Mouse (Mus musculus): Measurements from ENCODE around the gene Gabra4. TPM values are rescaled to one million over a fixed set of nuclear protein-coding genes. Genes with fewer than 3 reads are reported as not detected.

The Gabra4 gene
- polyA plus RNA-seq, 1 experiment from 2014 or later, result 3.1 TPM

DNA sequence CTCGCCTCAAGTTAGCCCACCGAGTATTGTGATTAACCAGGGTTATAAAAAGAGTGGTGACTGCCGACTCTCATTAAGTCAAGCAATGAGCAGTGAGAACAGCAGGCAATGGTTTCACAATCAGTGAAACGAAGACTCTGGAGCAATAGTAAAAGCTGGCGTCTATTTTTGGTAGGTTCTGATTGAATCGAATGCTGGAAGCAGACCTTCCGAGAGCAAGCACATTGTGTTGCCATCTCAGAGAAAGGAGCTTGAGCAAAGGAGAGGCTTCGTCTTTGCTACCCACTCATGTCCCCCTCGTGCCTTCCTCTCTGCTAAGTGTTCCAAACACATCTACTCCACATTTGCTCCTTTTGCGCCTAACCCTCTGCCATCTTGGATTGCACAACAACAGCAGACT is 18.3 kb downstream of the Gabra4 start:
- H3K4me3 ChIP-seq (ENCODE audit: low read length), result no peak overlapping the region
- H3K36me3 ChIP-seq (ENCODE audit: insufficient read depth, low read length), result no peaks in the 10 kb centered on the region
- H3K9me3 ChIP-seq (ENCODE audit: low read length), result no peaks in the 10 kb centered on the region
- no peak overlapping the region for H3K9ac ChIP-seq (replicated peaks; ENCODE audit: low read length)
- H3K27ac ChIP-seq (ENCODE audit: low read length), result no peak overlapping the region
- no peak overlapping the region for H3K4me2 ChIP-seq (replicated peaks; ENCODE audit: low read depth, low read length)
- 68% methylated on average over 10 of the region's 10 CpGs for WGBS
- ATAC-seq (ENCODE audit: low FRiP score, low TSS enrichment), result no peak
- H3K27me3 ChIP-seq (ENCODE audit: insufficient read depth, low read length), result no peaks in the 10 kb centered on the region
- no peaks in the 10 kb centered on the region for H3K4me1 ChIP-seq (ENCODE audit: insufficient read depth, low read length)

DNA sequence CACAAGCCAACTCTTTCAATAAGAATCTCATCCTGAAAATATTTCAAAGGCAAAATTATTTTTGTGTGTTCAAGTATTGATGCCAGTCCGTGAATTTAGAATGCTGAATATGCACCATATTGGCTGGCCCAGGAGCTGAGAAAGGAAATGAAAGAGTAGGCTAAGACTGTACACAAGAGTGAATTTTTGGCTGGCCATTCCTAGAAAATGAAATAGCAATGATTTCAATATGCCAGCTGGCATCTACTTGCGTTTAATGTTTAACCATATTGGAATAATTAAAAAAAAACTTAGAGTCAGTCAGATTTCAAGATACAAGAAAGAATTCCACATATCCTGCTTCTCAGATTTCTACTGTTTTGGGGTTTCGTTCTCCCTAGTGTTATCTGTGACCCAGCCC is 30.3 kb downstream of the Gabra4 start:
- Histone ChIP-seq H3K9ac (replicated peaks; ENCODE audit: low read length) (no peak overlapping the region), H3K27me3 (ENCODE audit: insufficient read depth, low read length) (no peaks in the 10 kb centered on the region), H3K36me3 (ENCODE audit: insufficient read depth, low read length) (no peaks in the 10 kb centered on the region), H3K27ac (ENCODE audit: low read length) (no peak overlapping the region), H3K4me2 (replicated peaks; ENCODE audit: low read depth, low read length) (no peak overlapping the region), H3K4me3 (ENCODE audit: low read length) (no peak overlapping the region), H3K9me3 (ENCODE audit: low read length) (no peaks in the 10 kb centered on the region), H3K4me1 (ENCODE audit: insufficient read depth, low read length) (no peaks in the 10 kb centered on the region)
- no peak for ATAC-seq (ENCODE audit: low FRiP score, low TSS enrichment)
- 88% methylated on average over 3 of the region's 3 CpGs for WGBS

DNA sequence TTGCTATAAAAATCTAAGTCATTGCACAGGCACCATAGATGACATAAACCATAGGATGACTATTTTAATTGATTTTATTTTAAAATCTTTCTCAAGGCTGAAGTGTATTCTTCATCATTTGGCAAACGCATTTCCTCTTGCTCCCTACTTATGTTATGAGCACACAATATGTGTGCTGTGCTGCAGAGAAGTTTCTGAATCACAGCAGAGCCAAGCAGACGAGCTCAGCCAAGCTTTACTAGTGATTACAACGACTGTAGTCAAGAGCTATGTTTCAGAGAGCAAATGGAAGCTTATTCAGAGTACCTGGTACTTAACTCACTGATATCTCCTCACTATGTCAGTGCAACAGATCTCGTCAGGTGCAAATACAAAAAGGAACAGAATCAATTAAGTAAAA is 41.4 kb downstream of the Gabra4 start:
- Histone ChIP-seq H3K4me3 (ENCODE audit: low read length) (no peak overlapping the region), H3K27ac (ENCODE audit: low read length) (no peak overlapping the region)
- 62% methylated on average over 4 of the region's 4 CpGs for WGBS

DNA sequence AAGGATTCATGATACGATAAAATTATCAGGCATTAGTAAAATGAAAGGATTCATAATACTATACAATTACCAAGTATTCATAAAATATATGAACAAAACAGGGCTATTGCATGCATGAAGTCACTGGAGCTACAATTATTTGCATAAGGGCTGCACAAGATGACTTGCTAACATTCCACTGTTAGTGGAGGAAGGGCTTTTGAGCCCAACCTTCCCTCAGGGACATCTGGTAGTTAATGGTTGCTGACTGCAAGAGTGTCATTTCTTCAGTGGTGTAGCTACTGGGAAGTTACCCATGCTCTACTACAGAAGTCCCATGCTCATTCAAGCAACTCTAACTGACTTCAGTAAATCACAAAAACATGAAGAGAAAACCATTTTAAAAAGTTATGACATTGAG is 43.8 kb downstream of the Gabra4 start:
- 95% methylated on average over 1 of the region's 1 CpGs for WGBS
- no peak for ATAC-seq (ENCODE audit: low FRiP score, low TSS enrichment)

More for the DNA sequence above, 41.4 kb downstream of the Gabra4 start:
- Histone ChIP-seq H3K36me3 (ENCODE audit: insufficient read depth, low read length) (no peaks in the 10 kb centered on the region), H3K9me3 (ENCODE audit: low read length) (no peaks in the 10 kb centered on the region), H3K4me2 (replicated peaks; ENCODE audit: low read depth, low read length) (no peak overlapping the region), H3K9ac (replicated peaks; ENCODE audit: low read length) (no peak overlapping the region), H3K27me3 (ENCODE audit: insufficient read depth, low read length) (no peaks in the 10 kb centered on the region), H3K4me1 (ENCODE audit: insufficient read depth, low read length) (no peaks in the 10 kb centered on the region)
- no peak for ATAC-seq (ENCODE audit: low FRiP score, low TSS enrichment)

DNA sequence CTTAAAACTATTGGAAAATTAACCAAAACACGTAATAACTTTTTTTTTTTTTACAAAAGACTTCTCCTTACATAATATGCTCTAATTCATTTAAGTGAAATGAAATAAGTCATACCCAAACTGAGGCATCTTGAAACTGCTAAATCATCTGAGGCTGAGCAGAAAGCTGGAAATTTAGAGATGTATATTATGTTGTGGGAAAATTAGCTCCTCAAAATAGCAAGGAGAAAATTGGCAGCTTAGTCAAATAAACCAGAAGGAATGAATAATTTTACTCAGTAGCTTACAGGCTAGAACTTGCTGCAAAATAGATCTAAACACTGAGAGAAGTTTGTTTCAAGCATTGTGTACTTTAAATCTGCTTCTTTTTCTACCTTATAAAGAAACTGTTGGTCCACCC is 49.4 kb downstream of the Gabra4 start:
- no peaks in the 10 kb centered on the region for H3K36me3 ChIP-seq (ENCODE audit: insufficient read depth, low read length)
- H3K9me3 ChIP-seq (ENCODE audit: low read length), result no peaks in the 10 kb centered on the region
- peaks cover 3% of the 10 kb centered on the region; the same call in 1 of the 2 replicates for H3K4me1 ChIP-seq (ENCODE audit: insufficient read depth, low read length)
- H3K4me3 ChIP-seq (ENCODE audit: low read length), result no peak overlapping the region
- WGBS, result 83% methylated on average over 1 of the region's 1 CpGs
- no peaks in the 10 kb centered on the region for H3K27me3 ChIP-seq (ENCODE audit: insufficient read depth, low read length)
- H3K9ac ChIP-seq (replicated peaks; ENCODE audit: low read length), result no peak overlapping the region
- H3K27ac ChIP-seq (ENCODE audit: low read length), result no peak overlapping the region
- H3K4me2 ChIP-seq (replicated peaks; ENCODE audit: low read depth, low read length), result no peak overlapping the region
- no peak for ATAC-seq (ENCODE audit: low FRiP score, low TSS enrichment)

More for the DNA sequence above, 43.8 kb downstream of the Gabra4 start:
- Histone ChIP-seq H3K27ac (ENCODE audit: low read length) (no peak overlapping the region), H3K4me1 (ENCODE audit: insufficient read depth, low read length) (no peaks in the 10 kb centered on the region), H3K9me3 (ENCODE audit: low read length) (no peaks in the 10 kb centered on the region), H3K4me2 (replicated peaks; ENCODE audit: low read depth, low read length) (no peak overlapping the region), H3K4me3 (ENCODE audit: low read length) (no peak overlapping the region), H3K9ac (replicated peaks; ENCODE audit: low read length) (no peak overlapping the region), H3K36me3 (ENCODE audit: insufficient read depth, low read length) (no peaks in the 10 kb centered on the region), H3K27me3 (ENCODE audit: insufficient read depth, low read length) (no peaks in the 10 kb centered on the region)

DNA sequence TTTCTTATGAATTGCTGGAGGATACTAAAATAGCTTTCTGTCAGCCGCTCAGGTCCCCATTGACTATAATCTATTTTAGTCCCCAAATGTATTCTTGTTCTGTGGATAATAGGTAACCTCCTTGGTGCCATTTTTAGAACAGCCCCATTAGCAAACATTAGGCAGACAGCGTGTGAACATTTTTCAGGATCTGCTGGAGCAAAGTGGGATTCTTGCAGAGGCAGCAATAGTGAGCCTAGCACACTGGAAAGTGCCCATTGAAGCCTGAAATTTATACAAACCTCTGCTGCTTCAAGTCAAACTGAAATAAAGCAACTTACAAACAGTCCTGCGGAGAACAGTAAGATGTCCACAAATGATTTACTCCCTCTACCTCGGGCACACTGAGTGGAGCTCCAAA is 51.2 kb downstream of the Gabra4 start:
- H3K4me2 ChIP-seq (replicated peaks; ENCODE audit: low read depth, low read length), result no peak overlapping the region
- no peak for ATAC-seq (ENCODE audit: low FRiP score, low TSS enrichment)
- no peak overlapping the region for H3K4me3 ChIP-seq (ENCODE audit: low read length)
- no peaks in the 10 kb centered on the region for H3K9me3 ChIP-seq (ENCODE audit: low read length)
- no peak overlapping the region for H3K9ac ChIP-seq (replicated peaks; ENCODE audit: low read length)
- peaks cover 3% of the 10 kb centered on the region; the same call in 1 of the 2 replicates for H3K4me1 ChIP-seq (ENCODE audit: insufficient read depth, low read length)
- H3K27me3 ChIP-seq (ENCODE audit: insufficient read depth, low read length), result no peaks in the 10 kb centered on the region
- 38% methylated on average over 4 of the region's 4 CpGs for WGBS
- H3K36me3 ChIP-seq (ENCODE audit: insufficient read depth, low read length), result no peaks in the 10 kb centered on the region
- no peak overlapping the region for H3K27ac ChIP-seq (ENCODE audit: low read length)

DNA sequence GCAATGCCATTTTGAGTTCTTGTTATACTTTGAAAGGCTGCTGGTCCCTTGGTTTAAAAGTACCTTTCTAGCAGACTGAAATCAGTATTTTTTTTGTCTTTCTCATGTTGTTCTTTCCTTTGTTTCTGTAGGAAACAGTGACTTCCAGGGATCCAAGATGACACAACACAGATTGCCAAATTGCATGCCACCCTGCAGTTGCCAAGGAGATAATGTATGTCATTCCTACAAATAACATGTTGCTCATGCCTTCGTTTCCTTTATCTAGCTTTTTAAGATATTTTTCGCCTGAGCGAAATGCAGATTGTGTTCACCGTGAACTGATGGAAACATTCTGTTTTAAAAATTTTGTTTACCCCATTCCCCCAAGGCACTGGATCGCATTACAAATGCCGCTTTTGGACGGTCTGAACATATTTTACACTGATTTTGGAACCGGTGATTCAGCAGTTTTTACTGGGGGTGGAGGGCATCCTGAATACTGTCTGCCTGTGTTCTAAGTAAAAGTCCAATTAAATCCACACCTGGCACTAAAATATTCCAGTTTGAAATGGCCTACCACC is 53.9 kb downstream of the Gabra4 start:
- Histone ChIP-seq H3K9ac (replicated peaks; ENCODE audit: low read length) (no peak overlapping the region), H3K4me3 (ENCODE audit: low read length) (no peak overlapping the region), H3K27me3 (ENCODE audit: insufficient read depth, low read length) (no peaks in the 10 kb centered on the region), H3K27ac (ENCODE audit: low read length) (no peak overlapping the region), H3K9me3 (ENCODE audit: low read length) (no peaks in the 10 kb centered on the region), H3K36me3 (ENCODE audit: insufficient read depth, low read length) (no peaks in the 10 kb centered on the region), H3K4me1 (ENCODE audit: insufficient read depth, low read length) (peaks cover 3% of the 10 kb centered on the region; the same call in 1 of the 2 replicates), H3K4me2 (replicated peaks; ENCODE audit: low read depth, low read length) (no peak overlapping the region)
- no peak for ATAC-seq (ENCODE audit: low FRiP score, low TSS enrichment)
- WGBS, result 67% methylated on average over 8 of the region's 8 CpGs

DNA sequence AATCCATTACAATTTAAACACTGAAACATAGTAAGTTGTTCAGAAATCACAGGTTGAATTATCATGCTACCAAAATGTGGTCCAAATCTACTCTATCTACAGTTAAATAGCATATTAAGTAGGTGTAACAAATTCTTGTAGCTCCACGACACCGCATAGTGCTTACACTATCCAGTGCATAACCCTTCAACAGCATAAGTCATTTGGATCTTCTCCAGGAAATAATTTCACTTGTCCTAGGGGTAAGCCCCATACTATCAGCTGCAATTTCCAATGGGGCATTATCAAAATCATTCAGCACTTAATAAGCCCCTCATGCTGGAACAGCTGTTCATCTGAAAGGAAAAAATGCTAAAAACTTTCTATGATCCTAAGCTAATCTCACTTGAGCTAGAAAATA is 62.8 kb downstream of the Gabra4 start:
- H3K4me3 ChIP-seq (ENCODE audit: low read length), result no peak overlapping the region
- no peak overlapping the region for H3K27ac ChIP-seq (ENCODE audit: low read length)
- H3K36me3 ChIP-seq (ENCODE audit: insufficient read depth, low read length), result no peaks in the 10 kb centered on the region
- no peaks in the 10 kb centered on the region for H3K9me3 ChIP-seq (ENCODE audit: low read length)
- H3K9ac ChIP-seq (replicated peaks; ENCODE audit: low read length), result no peak overlapping the region
- no peak for ATAC-seq (ENCODE audit: low FRiP score, low TSS enrichment)
- WGBS, result 85% methylated on average over 2 of the region's 2 CpGs
- no peaks in the 10 kb centered on the region for H3K4me1 ChIP-seq (ENCODE audit: insufficient read depth, low read length)
- no peak overlapping the region for H3K4me2 ChIP-seq (replicated peaks; ENCODE audit: low read depth, low read length)
- no peaks in the 10 kb centered on the region for H3K27me3 ChIP-seq (ENCODE audit: insufficient read depth, low read length)

DNA sequence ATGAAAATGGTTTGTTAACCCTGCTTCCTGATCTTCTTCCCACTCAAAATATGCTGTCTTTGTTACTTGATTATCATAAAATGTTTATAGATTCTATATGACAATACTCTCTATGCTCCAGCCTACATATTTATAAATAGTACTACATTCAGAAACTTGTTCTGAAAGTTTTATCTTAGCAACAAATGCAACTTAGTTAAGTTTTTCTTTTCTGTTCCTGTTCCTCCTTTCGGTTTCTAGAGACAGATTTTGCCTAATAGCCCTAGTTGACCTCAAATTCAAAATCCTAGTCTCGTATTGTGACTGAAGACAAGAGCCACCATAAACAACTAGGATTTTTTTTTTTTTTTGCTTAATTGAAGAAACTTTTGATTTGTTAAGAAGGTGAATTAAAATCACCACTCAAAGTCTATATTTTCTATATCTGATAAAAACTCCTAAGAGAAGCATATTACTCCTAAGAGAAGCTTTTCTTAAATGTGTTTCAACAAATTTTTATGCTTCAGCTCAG is 64.3 kb downstream of the Gabra4 start:
- no peak overlapping the region for H3K4me3 ChIP-seq (ENCODE audit: low read length)
- no peaks in the 10 kb centered on the region for H3K4me1 ChIP-seq (ENCODE audit: insufficient read depth, low read length)
- no peak overlapping the region for H3K9ac ChIP-seq (replicated peaks; ENCODE audit: low read length)
- WGBS, result 77% methylated on average over 2 of the region's 2 CpGs
- H3K9me3 ChIP-seq (ENCODE audit: low read length), result no peaks in the 10 kb centered on the region
- no peak overlapping the region for H3K4me2 ChIP-seq (replicated peaks; ENCODE audit: low read depth, low read length)
- H3K36me3 ChIP-seq (ENCODE audit: insufficient read depth, low read length), result no peaks in the 10 kb centered on the region
- H3K27ac ChIP-seq (ENCODE audit: low read length), result no peak overlapping the region
- H3K27me3 ChIP-seq (ENCODE audit: insufficient read depth, low read length), result no peaks in the 10 kb centered on the region
- ATAC-seq (ENCODE audit: low FRiP score, low TSS enrichment), result no peak

DNA sequence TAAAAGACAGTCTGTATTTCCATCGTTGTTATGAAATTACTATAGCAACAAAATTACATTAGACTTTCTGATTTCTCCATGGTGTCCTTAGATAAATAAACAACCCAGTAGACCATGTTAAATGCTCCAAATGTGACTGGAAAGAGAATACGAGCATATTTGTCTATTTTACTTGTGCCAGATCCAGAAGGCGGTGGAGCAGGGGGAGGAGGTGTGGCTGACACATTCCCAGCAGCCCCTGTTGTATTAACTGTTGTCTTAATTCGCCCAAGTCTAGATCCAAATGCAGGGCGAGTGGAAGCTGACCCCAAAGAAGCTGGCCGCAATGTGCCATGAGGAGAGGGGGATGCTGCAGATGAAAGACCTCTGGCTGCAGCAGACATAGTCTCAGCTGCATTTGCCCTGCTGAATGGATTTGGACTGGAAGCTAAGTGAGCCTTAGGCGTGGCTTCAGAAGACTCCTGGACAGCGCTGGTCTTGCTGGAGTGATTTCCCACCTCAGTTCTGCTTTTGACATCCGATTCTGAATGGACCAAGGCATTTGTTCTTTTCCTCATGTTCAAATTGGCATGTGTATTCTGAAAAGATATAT is 86.4 kb downstream of the Gabra4 start:
- WGBS, result 73% methylated on average over 9 of the region's 9 CpGs
- no peak overlapping the region for H3K4me3 ChIP-seq (ENCODE audit: low read length)
- no peak overlapping the region for H3K27ac ChIP-seq (ENCODE audit: low read length)
- no peak overlapping the region for H3K4me2 ChIP-seq (replicated peaks; ENCODE audit: low read depth, low read length)
- H3K9me3 ChIP-seq (ENCODE audit: low read length), result no peaks in the 10 kb centered on the region
- no peak overlapping the region for H3K9ac ChIP-seq (replicated peaks; ENCODE audit: low read length)
- no peaks in the 10 kb centered on the region for H3K36me3 ChIP-seq (ENCODE audit: insufficient read depth, low read length)
- no peak for ATAC-seq (ENCODE audit: low FRiP score, low TSS enrichment)
- H3K4me1 ChIP-seq (ENCODE audit: insufficient read depth, low read length), result no peaks in the 10 kb centered on the region
- no peaks in the 10 kb centered on the region for H3K27me3 ChIP-seq (ENCODE audit: insufficient read depth, low read length)
